18 mouse cellular contexts compared by ENCODE assay signal in genomic region chr16:74651244-74651643, GRCm38 (mm10).
"Had no signal": no experiment of that assay in that cellular context is flagged by ENCODE, and none has a peak within 500 bp of the region (broad histone marks: within the 10 kb centered on the region; RNA-seq: fewer than 3 reads in every experiment).

No protein-coding gene starts in this region.

- H3K27ac ChIP-seq: midbrain, embryonic 10.5 days; midbrain, embryonic 13.5 days; midbrain, embryonic 15.5 days; neural tube, embryonic 13.5 days; neural tube, embryonic 15.5 days had no signal

- ATAC-seq: midbrain, embryonic 13.5 days; midbrain, embryonic 15.5 days had no signal

- H3K36me3 ChIP-seq: midbrain, embryonic 10.5 days; midbrain, embryonic 13.5 days; midbrain, embryonic 15.5 days; neural tube, embryonic 13.5 days; neural tube, embryonic 15.5 days had no signal

- H3K27me3 ChIP-seq: midbrain, embryonic 13.5 days; midbrain, embryonic 15.5 days; neural tube, embryonic 13.5 days; neural tube, embryonic 15.5 days had no signal

- DNase-seq: lung, adult 18-20 months; lung, embryonic 14.5 days; lung, postnatal 10 days; lung, postnatal 4 days; retina, postnatal 1 day; right cerebral cortex, adult 18-20 months; right cerebral cortex, postnatal 25 days; right cerebral cortex, postnatal 4 days; spleen, adult 18-20 months; thymus, adult 18-20 months; thymus, postnatal 14 days; thymus, postnatal 36 days had no signal

- H3K9ac ChIP-seq: lung, embryonic 14.5 days; midbrain, embryonic 13.5 days; midbrain, embryonic 15.5 days; neural tube, embryonic 13.5 days; neural tube, embryonic 15.5 days had no signal

- H3K4me1 ChIP-seq: midbrain, embryonic 10.5 days; midbrain, embryonic 13.5 days; midbrain, embryonic 15.5 days; neural tube, embryonic 13.5 days; neural tube, embryonic 15.5 days had no signal

- H3K9me3 ChIP-seq: midbrain, embryonic 10.5 days; midbrain, embryonic 13.5 days; midbrain, embryonic 15.5 days; neural tube, embryonic 13.5 days; neural tube, embryonic 15.5 days had no signal

- H3K4me2 ChIP-seq: lung, embryonic 14.5 days; midbrain, embryonic 13.5 days; midbrain, embryonic 15.5 days; neural tube, embryonic 13.5 days; neural tube, embryonic 15.5 days had no signal

- H3K4me3 ChIP-seq: midbrain, embryonic 10.5 days; midbrain, embryonic 13.5 days; midbrain, embryonic 15.5 days; myocyte; neural tube, embryonic 13.5 days; neural tube, embryonic 15.5 days had no signal
